Mouse (Mus musculus): ENCODE data around the gene Spats2.
"Not testable (repeated sequence)": the region's sequence is repeated elsewhere in the genome, so short reads cannot be mapped to it uniquely, and the experiment has no call there.

Spats2 gene

GRCm38 (mm10) chr15:99125711-99126080, at the start of gene Spats2:
Gene Spats2, plus strand, starts transcription at chr15:99125916.
- no peak for DNase-seq (ENCODE audit: low spot score in 2 of 2)

- DNase-seq (ENCODE audit: low spot score in 2 of 2), result not testable (repeated sequence)
These were observed 49.7 kb upstream of the Spats2 start for GRCm38 (mm10) chr15:99076011-99076410.

GRCm38 (mm10) chr15:99078181-99078910, 47.4 kb upstream of the Spats2 start:
- DNase-seq (ENCODE audit: low spot score in 2 of 2), result no peak

DNA sequence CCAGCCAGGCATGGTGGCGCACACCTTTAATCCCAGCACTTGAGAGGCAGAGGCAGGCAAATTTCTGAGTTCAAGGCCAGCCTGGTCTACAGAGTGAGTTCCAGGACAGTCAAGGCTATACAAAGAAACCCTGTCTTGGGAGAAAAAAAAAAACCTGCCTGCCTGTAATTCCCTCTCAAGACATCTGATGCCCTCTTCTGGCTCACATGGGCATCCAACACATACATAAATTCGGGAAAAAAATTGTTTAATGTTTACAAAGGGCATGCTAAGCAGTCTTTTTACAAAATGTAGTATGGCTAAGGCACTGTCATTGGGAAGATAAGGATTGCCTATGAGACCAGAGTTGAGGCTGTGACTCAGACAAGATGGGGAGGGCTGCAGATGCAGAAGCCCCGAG, 45.9 kb upstream of the Spats2 start:
- no peak for DNase-seq (ENCODE audit: low spot score in 2 of 2)

DNA sequence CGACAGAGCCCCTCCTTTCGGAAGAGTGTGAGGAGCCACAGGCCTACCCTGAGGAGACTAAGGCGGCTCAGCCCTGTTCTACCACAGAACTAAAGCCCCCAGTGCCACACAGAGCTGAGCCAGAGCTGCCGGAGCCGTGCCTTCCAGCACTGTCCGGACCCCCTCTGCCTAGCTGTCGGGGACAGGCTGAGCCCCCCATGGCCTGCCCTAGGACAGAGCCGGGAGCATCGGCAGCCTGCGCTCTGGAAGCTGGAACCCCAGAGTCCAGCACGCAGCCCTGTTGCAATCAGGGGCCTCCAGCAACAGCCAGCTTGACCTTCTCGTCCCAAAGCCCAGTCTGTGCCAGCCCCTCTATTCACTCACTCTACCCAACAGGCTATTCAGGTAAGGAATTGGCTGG, 43.4 kb upstream of the Spats2 start:
- no peak for DNase-seq (ENCODE audit: low spot score in 2 of 2)

GRCm38 (mm10) chr15:99082840-99083239, 42.9 kb upstream of the Spats2 start:
- no peak for DNase-seq (ENCODE audit: low spot score in 2 of 2)

DNA sequence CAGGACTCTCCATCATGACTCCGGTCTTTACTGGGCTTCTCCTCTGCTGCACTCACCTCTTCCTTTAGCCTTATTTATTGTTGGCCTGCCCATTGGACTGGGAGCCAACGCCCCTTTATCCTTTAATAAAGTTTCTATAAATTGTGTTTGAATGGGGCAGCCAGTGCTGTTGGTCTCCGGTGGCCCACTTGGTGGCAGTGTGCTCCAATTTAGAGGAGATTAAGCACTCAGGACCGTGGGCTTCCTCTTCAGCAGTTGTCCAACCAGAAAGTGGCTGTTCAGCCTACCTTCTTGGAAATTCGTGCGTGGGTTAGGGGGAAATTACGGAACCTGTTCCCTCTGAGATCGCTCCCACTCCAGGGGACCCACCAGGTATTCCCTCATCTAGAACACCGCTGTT, 42.5 kb upstream of the Spats2 start:
- DNase-seq (ENCODE audit: low spot score in 2 of 2), result peak in 1 of 2 experiments; percentile 41

GRCm38 (mm10) chr15:99083867-99084557, 41.7 kb upstream of the Spats2 start:
- no peak for DNase-seq (ENCODE audit: low spot score in 2 of 2)

DNA sequence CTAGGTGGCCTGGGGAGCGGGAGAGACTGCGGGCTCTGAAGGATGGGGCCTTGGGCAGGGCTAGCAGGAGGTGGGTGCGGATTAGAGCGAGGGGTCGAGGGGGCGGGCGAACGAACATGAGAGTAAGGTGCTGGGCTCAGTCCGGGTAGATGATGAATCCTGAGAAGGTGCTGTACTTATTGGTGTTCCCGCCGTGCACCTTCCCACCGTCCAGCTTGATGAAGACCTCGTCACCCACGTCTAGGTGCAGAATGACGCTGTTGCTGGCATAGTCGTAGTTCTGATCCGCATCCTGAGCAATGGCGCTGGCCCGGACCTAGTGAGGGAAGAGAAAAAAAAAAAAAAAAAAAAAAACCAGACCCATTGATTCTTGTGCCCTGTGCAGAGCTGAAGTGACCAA, 41.1 kb upstream of the Spats2 start:
- DNase-seq (ENCODE audit: low spot score in 2 of 2), result no peak

DNA sequence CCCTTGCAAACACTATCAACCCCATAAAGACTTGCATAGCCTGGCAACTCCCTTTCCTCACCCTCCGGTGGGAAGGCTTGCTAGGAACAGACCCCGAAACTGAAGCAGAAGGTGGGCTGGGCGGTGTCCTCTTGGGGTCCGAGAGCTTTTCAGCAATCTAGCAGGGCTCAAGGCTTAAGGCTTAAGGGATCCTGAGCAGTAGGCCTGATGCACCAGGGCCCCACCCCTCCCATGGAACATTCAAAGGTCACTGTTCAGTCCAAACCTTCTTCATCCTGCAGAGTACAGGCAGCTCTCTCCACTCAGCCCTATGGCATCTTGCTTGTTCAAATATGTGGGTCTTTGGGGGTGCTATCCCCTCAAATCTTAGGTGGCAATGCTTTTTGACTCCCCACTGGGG, 39.7 kb upstream of the Spats2 start:
- DNase-seq (ENCODE audit: low spot score in 2 of 2), result no peak

GRCm38 (mm10) chr15:99087253-99088075, 38.3 kb upstream of the Spats2 start, which contains the start of gene C1ql4:
Gene C1ql4, minus strand, starts transcription at chr15:99087817.
- DNase-seq (ENCODE audit: low spot score in 2 of 2), result no peak

- peak in 1 of 2 experiments; percentile 64 for DNase-seq (ENCODE audit: low spot score in 2 of 2)
These were observed 37.4 kb upstream of the Spats2 start for GRCm38 (mm10) chr15:99088292-99088691.

DNA sequence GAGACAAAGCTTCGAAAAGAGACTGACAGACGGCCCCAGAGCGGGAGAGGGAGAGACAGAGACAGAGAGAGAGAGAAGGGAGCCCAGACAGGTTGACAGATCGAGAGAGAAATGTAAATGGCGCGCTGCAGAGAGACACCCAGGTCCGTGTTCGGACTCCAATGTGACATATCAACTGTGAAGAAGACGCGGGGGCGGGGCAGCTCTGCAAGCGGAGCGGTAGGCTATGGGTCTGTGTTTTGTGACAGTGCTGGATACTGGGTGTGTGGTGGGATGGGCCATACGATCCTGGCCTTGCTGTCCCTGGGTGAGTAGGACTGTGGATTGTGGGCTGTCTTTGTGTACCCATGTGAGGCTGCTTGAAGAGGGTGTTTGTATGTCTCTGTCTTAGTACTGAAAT, 36.6 kb upstream of the Spats2 start:
- no peak for DNase-seq (ENCODE audit: low spot score in 2 of 2)

DNA sequence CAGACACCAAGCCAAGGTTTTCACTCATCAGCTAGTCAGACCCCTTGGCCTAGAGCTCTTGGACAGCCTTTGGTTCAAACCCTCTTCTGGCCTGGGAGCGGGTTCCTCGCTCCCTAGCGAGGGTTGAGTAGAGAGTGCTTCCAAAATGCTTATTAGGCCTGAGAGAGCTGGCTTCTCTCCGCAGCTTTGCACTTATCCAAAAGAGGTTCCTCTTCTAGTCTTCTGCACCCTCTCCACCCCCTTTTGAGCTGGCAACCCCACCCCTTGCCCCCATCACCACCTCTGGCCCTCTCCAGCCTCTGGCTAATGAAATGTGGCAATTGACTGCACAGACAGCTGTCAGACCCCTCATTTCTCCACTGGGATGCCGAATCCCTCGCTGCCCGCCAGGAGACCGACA, 32.8 kb upstream of the Spats2 start, which contains the start of gene Dnajc22:
TSS of gene Dnajc22 (plus strand) at position 301 of the 400 bp plus-strand sequence.
- DNase-seq (ENCODE audit: low spot score in 2 of 2), result no peak

DNA sequence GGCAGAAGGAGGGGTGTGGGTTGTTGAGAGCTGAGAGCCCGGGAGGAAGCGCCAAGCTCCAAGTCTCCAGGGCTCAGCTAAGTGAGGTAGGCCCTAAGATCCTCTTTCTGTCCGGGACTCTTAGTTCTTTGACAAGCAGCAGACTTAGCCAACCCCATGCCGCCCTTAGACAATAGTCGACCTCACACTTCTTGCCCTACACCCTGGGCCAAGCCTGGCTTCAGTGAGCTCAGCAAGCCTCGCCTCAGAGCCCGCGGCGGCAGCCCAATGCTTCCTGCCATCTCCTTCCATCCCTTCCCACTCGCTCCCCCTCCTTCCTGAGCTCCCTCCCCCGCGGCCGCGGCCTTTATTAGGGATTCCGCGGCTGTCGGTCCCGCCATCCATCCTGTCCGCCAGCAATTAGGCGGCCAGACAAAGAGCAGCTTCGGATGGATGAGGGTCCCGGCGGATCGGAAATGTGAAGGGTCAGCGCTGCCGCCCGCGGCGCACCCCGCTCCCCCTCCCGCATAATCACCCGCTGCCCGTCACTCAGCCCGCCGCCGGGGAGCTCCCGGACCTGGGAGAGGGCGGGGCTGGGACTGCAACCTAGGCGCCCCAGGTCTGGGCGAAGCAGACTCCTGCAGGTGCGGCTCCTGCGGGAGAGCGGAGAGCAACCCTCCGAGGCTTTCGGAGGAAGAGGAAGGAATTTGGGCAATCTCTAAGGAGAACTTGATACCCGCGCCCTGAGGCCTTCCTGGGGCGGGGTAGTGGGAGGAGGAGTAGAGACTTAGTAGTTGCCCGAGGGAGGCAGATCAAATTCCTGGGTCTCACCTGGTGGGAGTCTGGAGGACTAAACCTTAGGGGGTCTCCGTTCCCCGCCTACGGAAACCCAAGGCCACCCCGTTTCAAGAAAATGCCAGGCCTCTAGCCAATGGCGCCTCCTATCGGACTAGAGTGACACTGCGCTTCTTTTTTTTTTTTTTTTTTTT, 32.1 kb upstream of the Spats2 start:
- DNase-seq (ENCODE audit: low spot score in 2 of 2), result peak in 1 of 2 experiments; percentile 31

DNA sequence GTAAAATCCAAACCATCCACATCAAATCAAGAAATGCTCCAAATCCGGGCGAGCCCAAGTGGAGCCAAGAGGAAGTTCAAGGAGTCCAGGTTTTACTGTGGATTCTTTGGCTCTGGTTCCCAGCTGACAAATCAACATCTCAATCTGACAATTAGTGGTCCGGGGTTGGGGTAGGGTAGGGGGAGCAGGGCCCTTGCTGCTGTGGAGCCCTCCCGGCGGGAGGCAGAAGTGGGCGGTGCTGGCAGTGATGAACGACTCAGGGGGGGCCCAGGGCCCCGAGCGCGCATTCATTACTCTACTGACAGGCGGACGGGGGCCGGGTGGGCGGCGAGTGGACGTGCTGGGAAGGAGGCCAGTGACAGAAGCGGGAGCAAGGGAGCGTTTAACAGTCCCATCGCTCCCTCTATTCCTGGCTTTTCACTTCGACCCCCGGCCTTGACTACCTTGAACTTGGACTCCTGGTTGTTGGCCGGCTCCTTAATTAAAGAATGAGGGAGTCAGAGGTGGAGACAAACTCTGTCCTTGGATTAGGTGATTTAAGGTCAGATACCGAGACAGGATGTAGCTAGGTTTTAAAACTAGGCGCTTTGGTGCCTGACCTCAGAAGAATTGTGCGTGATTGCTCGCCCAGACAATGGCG, 31.0 kb upstream of the Spats2 start:
- DNase-seq (ENCODE audit: low spot score in 2 of 2), result peak in 1 of 2 experiments; percentile 37

GRCm38 (mm10) chr15:99095356-99095755, 30.4 kb upstream of the Spats2 start:
- DNase-seq (ENCODE audit: low spot score in 2 of 2), result no peak

DNA sequence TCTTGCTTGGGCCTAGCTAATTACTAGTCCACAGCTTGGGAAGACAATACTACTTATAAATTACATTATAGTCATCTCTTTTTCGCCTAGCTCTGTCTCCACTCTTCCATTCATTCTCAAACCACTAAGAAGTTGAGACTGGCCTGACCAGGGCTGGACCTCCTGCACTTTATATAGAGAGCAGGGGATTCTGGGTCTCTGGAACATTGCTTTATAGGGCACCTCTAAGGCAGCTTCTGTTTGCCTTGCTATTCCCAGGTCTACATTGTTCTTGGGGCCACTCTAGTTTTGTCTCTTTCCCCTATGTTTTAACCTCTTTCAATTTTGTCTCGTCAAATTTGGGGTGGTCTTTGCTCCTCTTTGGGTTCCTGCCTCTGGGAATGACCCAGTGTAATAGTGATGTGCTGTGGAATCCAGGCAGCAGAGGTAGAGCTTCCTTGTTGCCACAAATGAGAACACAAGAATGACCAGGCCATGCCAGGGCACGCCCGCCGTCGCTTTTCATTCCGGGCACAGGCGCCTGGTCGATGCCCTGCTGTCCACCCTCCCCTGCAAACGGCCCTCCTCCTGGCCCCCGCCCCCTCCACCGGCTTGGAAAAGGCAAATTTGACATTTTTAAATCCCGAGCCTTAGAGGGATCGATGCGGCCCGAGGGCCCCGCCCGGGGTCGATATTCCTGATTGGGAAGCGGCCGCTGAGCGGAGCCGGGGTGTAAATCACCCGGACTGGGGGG, 29.5 kb upstream of the Spats2 start:
- DNase-seq (ENCODE audit: low spot score in 2 of 2), result no peak

GRCm38 (mm10) chr15:99096831-99097500, 28.8 kb upstream of the Spats2 start:
- DNase-seq (ENCODE audit: low spot score in 2 of 2), result no peak
